Mouse (Mus musculus) embryonic facial prominence, embryonic 14.5 days (tissue): ENCODE data around the gene Lypd8. TPM values are rescaled to one million over a fixed set of nuclear protein-coding genes. Genes with fewer than 3 reads are reported as not detected.

ENCODE experiments used
- ATAC-seq: fragments of 200-750 bp; cut with Nextera tagmentation; 2 replicates; pipeline ENCODE4 v1.8.0; 2017; ENCODE audit warnings: low read depth, moderate number of reproducible peaks, moderate TSS enrichment
- DNase-seq: peaks from one replicate; pipeline ENCODE4 v3.0.0-alpha.2; 2015; ENCODE audit warnings: low spot score
- H3K27ac ChIP-seq: fragments of 300-500 bp; sonication (generic); replicated peaks from 2 replicates; pipeline ENCODE4 v1.5.1; 2014; ENCODE audit warnings: low read depth, mild to moderate bottlenecking, low read length, moderate library complexity
- H3K27me3 ChIP-seq: fragments of 300-500 bp; sonication (generic); replicated peaks from 2 replicates; pipeline ENCODE4 v1.6.1; 2014; ENCODE audit warnings: low read length; ENCODE audit not compliant: control insufficient read depth, insufficient read depth
- H3K36me3 ChIP-seq: fragments of 300-500 bp; sonication (generic); 2 replicates; pipeline ENCODE4 v1.6.1; 2014; ENCODE audit warnings: low read length, mixed read lengths; ENCODE audit not compliant: control insufficient read depth, insufficient read depth
- H3K4me1 ChIP-seq: fragments of 300-500 bp; sonication (generic); 2 replicates; pipeline ENCODE4 v1.6.1; 2014; ENCODE audit warnings: antibody characterized with exemption, low read length; ENCODE audit not compliant: control insufficient read depth, insufficient read depth
- H3K4me2 ChIP-seq: fragments of 300-500 bp; sonication (generic); 2 replicates; pipeline ENCODE4 v1.6.1; 2014; ENCODE audit warnings: low read depth, mild to moderate bottlenecking, low read length, moderate library complexity, mixed read lengths
- H3K4me3 ChIP-seq: fragments of 300-500 bp; sonication (generic); 2 replicates; pipeline ENCODE4 v1.5.1; 2014; ENCODE audit warnings: low read depth, mild to moderate bottlenecking, low read length
- H3K9ac ChIP-seq: fragments of 300-500 bp; sonication (generic); 2 replicates; pipeline ENCODE4 v1.6.1; 2014; ENCODE audit warnings: low read depth, mild to moderate bottlenecking, low read length, moderate library complexity, mixed read lengths
- H3K9me3 ChIP-seq: fragments of 300-500 bp; sonication (generic); 2 replicates; pipeline ENCODE4 v1.6.1; 2016; ENCODE audit warnings: low read length; ENCODE audit not compliant: control insufficient read depth
- WGBS: fragments of 180-500 bp; shearing (Covaris S2); extraction: QIAGEN DNeasy Blood & Tissue Kit; methylation state at CpG from one replicate; pipeline ENCODE4 v1.1.7; 2014; 5-methylcytosine and 5-hydroxymethylcytosine counted together
- polyA plus RNA-seq: library from polyadenylated mRNA; unstranded; fragments of >200 nt; fragmentation: Nextera tagmentation; extraction: Ambion mirVana; gene quantifications from 2 replicates; pipeline ENCODE4 v1.2.1, GENCODE M21; 2014

The Lypd8 gene
- polyA plus RNA-seq, result not detected in 2 replicates

- Histone ChIP-seq H3K27me3 (no peaks in the 10 kb centered on the region), H3K27ac (no peak within 1 kb of the TSS), H3K36me3 (no peaks in the 10 kb centered on the region), H3K4me3 (no peak within 1 kb of the TSS), H3K4me1 (no peaks in the 10 kb centered on the region), H3K9ac (no peak within 1 kb of the TSS), H3K9me3 (no peaks in the 10 kb centered on the region), H3K4me2 (no peak within 1 kb of the TSS)
- 81% methylated on average over 3 of the region's 3 CpGs for WGBS
- DNase-seq, result no peak
- no peak for ATAC-seq
Measured at GRCm38 (mm10) chr11:58378763-58379278, at the start of gene Lypd8. Gene Lypd8, plus strand, starts transcription at chr11:58379043.

GRCm38 (mm10) chr11:58329906-58330275 is 49.0 kb upstream of the Lypd8 start:
- Histone ChIP-seq H3K4me1 (peaks cover 16% of the 10 kb centered on the region), H3K36me3 (peaks cover 25% of the 10 kb centered on the region), H3K27ac (peak overlapping the region; percentile 84), H3K9me3 (0 out of 2 replicates have a peak, but pooled peaks cover 3% of the 10 kb centered on the region), H3K4me2 (peak overlapping the region; percentile 97), H3K27me3 (no peaks in the 10 kb centered on the region), H3K4me3 (peak overlapping the region; percentile 87), H3K9ac (peak overlapping the region; percentile 89)
- DNase-seq (no peak), ATAC-seq (peak; percentile 9; the same call in 1 of the 2 replicates)
- under 1% methylated on average over 21 of the region's 21 CpGs for WGBS

GRCm38 (mm10) chr11:58330276-58331148 is 48.3 kb upstream of the Lypd8 start, which contains the start of the genes Zfp672 and Sh3bp5l:
Gene Zfp672, minus strand, starts transcription at chr11:58330339.
Gene Sh3bp5l, plus strand, starts transcription at chr11:58330724.
- Histone ChIP-seq H3K36me3 (peaks cover 26% of the 10 kb centered on the region), H3K4me1 (peaks cover 16% of the 10 kb centered on the region)
- under 1% methylated on average over 52 of the region's 52 CpGs for WGBS

GRCm38 (mm10) chr11:58331149-58331495 is 47.7 kb upstream of the Lypd8 start:
- H3K9me3 ChIP-seq, result 0 out of 2 replicates have a peak, but pooled peaks cover 3% of the 10 kb centered on the region
- peak overlapping the region; percentile 89 for H3K9ac ChIP-seq
- ATAC-seq, result no peak
- H3K4me1 ChIP-seq, result peaks cover 16% of the 10 kb centered on the region
- H3K4me3 ChIP-seq, result peak overlapping the region; percentile 87
- peak overlapping the region; percentile 84 for H3K27ac ChIP-seq
- peaks cover 30% of the 10 kb centered on the region for H3K36me3 ChIP-seq
- WGBS, result 13% methylated on average over 8 of the region's 10 CpGs
- H3K4me2 ChIP-seq, result peak overlapping the region; percentile 97
- DNase-seq, result no peak
- no peaks in the 10 kb centered on the region for H3K27me3 ChIP-seq

More at GRCm38 (mm10) chr11:58330276-58331148, 48.3 kb upstream of the Lypd8 start, which contains the start of the genes Zfp672 and Sh3bp5l:
- Histone ChIP-seq H3K4me2 (peak within 1 kb of the TSS; percentile 97), H3K4me3 (peak within 1 kb of the TSS; percentile 87), H3K9me3 (0 out of 2 replicates have a peak, but pooled peaks cover 3% of the 10 kb centered on the region), H3K9ac (peak within 1 kb of the TSS; percentile 89), H3K27ac (peak within 1 kb of the TSS; percentile 84), H3K27me3 (no peaks in the 10 kb centered on the region)
- ATAC-seq (peak; percentile 96), DNase-seq (peak; percentile 98)

GRCm38 (mm10) chr11:58331546-58331945 is 47.3 kb upstream of the Lypd8 start:
- Histone ChIP-seq H3K4me2 (peak overlapping the region; percentile 97), H3K4me3 (peak overlapping the region; percentile 87), H3K27me3 (no peaks in the 10 kb centered on the region), H3K27ac (peak overlapping the region; percentile 84; the same call in 1 of the 2 replicates), H3K9ac (peak overlapping the region; percentile 89), H3K9me3 (0 out of 2 replicates have a peak, but pooled peaks cover 3% of the 10 kb centered on the region), H3K36me3 (peaks cover 34% of the 10 kb centered on the region), H3K4me1 (peaks cover 16% of the 10 kb centered on the region)
- DNase-seq, result no peak
- 93% methylated on average over 6 of the region's 6 CpGs for WGBS
- no peak for ATAC-seq

- H3K9me3 ChIP-seq, result no peaks in the 10 kb centered on the region
- H3K4me2 ChIP-seq, result no peak overlapping the region
- no peak overlapping the region for H3K9ac ChIP-seq
- no peaks in the 10 kb centered on the region for H3K27me3 ChIP-seq
- H3K4me1 ChIP-seq, result peaks cover 8% of the 10 kb centered on the region
- no peak overlapping the region for H3K4me3 ChIP-seq
- H3K27ac ChIP-seq, result no peak overlapping the region
- 79% methylated on average over 3 of the region's 3 CpGs for WGBS
- H3K36me3 ChIP-seq, result peaks cover 46% of the 10 kb centered on the region
- ATAC-seq (no peak), DNase-seq (no peak)
Measured at GRCm38 (mm10) chr11:58334746-58335145, 44.1 kb upstream of the Lypd8 start.

GRCm38 (mm10) chr11:58346745-58347144 is 32.1 kb upstream of the Lypd8 start:
- Histone ChIP-seq H3K9ac (no peak overlapping the region), H3K27ac (no peak overlapping the region), H3K4me3 (no peak overlapping the region), H3K27me3 (no peaks in the 10 kb centered on the region), H3K4me2 (no peak overlapping the region), H3K36me3 (peaks cover 39% of the 10 kb centered on the region), H3K9me3 (no peaks in the 10 kb centered on the region), H3K4me1 (no peaks in the 10 kb centered on the region)
- 87% methylated on average over 4 of the region's 4 CpGs for WGBS
- no peak for ATAC-seq
- no peak for DNase-seq

GRCm38 (mm10) chr11:58350628-58351027 is 28.2 kb upstream of the Lypd8 start:
- WGBS, result 69% methylated on average over 4 of the region's 4 CpGs
- Histone ChIP-seq H3K27me3 (no peaks in the 10 kb centered on the region), H3K4me3 (no peak overlapping the region), H3K9ac (no peak overlapping the region), H3K9me3 (peaks cover 3% of the 10 kb centered on the region; the same call in 1 of the 2 replicates), H3K36me3 (peaks cover 19% of the 10 kb centered on the region), H3K27ac (no peak overlapping the region), H3K4me1 (no peaks in the 10 kb centered on the region), H3K4me2 (no peak overlapping the region)
- no peak for DNase-seq
- ATAC-seq, result no peak
